Mouse (Mus musculus) CH12.LX (cell line): ENCODE measurements around the gene Chrnb1. TPM values are rescaled to one million over a fixed set of nuclear protein-coding genes. Genes with fewer than 3 reads are reported as not detected.

Source experiments
- DNase-seq: peaks from one replicate; pipeline ENCODE4 v3.0.0-alpha.2; 2013; ENCODE audit errors: extremely low read depth
- H3K27ac ChIP-seq: 2 replicates; pipeline ENCODE4 v1.5.1; 2012; ENCODE audit warnings: low read depth, mild to moderate bottlenecking, control low read depth, moderate library complexity; ENCODE audit not compliant: insufficient read depth
- H3K27me3 ChIP-seq: replicated peaks from 2 replicates; pipeline ENCODE3; 2012; ENCODE audit warnings: inconsistent platforms
- H3K36me3 ChIP-seq, 2 experiments: replicated peaks in 1 of 2; 2 replicates each; pipeline versions ENCODE3 to v1.6.1; 2012; ENCODE audit warnings: inconsistent platforms in 1 of 2, low read length in 1 of 2, mild to moderate bottlenecking in 1 of 2, mixed read lengths in 1 of 2, moderate library complexity in 1 of 2; ENCODE audit not compliant: control insufficient read depth in 1 of 2, insufficient read depth in 1 of 2
- H3K4me1 ChIP-seq, 2 experiments: 2 replicates each; pipeline ENCODE4 v1.6.1; 2012; ENCODE audit warnings: inconsistent platforms in 1 of 2, moderate library complexity in 1 of 2; ENCODE audit not compliant: insufficient read depth in 2 of 2, control insufficient read depth in 1 of 2
- H3K4me2 ChIP-seq: 2 replicates; pipeline ENCODE4 v1.6.1; 2012; ENCODE audit warnings: low read depth, mild to moderate bottlenecking, control low read depth; ENCODE audit not compliant: poor library complexity, insufficient read depth, severe bottlenecking
- H3K4me3 ChIP-seq, 3 experiments: fragments of 150-350 bp in 1 of 3; sonication (generic) in 1 of 3; replicated peaks in 1 of 3; 2 replicates each; pipeline versions ENCODE3 to v1.5.1; 2011 to 2012; ENCODE audit warnings: low read depth in 2 of 3, low read length in 2 of 3, mild to moderate bottlenecking in 2 of 3, moderate library complexity in 2 of 3, control low read depth in 1 of 3, improper control_type of control experiment in 1 of 3, inconsistent platforms in 1 of 3, mixed read lengths in 1 of 3; ENCODE audit not compliant: poor library complexity in 1 of 3
- H3K79me2 ChIP-seq: replicated peaks from 2 replicates; pipeline ENCODE4 v1.6.1; 2012; ENCODE audit warnings: mild to moderate bottlenecking, moderate library complexity; ENCODE audit not compliant: control insufficient read depth, poor library complexity, insufficient read depth, severe bottlenecking; ENCODE audit errors: extremely low read depth
- H3K9ac ChIP-seq: 2 replicates; pipeline ENCODE4 v1.6.1; 2012; ENCODE audit warnings: low read depth, mild to moderate bottlenecking, control low read depth, moderate library complexity; ENCODE audit not compliant: insufficient read depth
- H3K9me3 ChIP-seq: replicated peaks from 2 replicates; pipeline ENCODE3; 2012; ENCODE audit warnings: low read length, inconsistent platforms, mixed read lengths
- BHLHE40 ChIP-seq: IDR thresholded peaks from 2 replicates; pipeline ENCODE4 v1.6.1; 2011; ENCODE audit warnings: mild to moderate bottlenecking, low read depth, low read length, improper control_type of control experiment
- CHD1 ChIP-seq: IDR thresholded peaks from 2 replicates; pipeline ENCODE4 v1.6.1; 2012; ENCODE audit warnings: low read depth, low read length, improper control_type of control experiment, inconsistent platforms
- CTCF ChIP-seq, 2 experiments: IDR thresholded peaks in 1 of 2; conservative IDR thresholded peaks in 1 of 2; 2 replicates each; pipeline ENCODE4 v1.5.1; 2011 to 2012; ENCODE audit warnings: low read depth in 2 of 2, low read length in 2 of 2, improper control_type of control experiment in 1 of 2, inconsistent platforms in 1 of 2, mild to moderate bottlenecking in 1 of 2, moderate library complexity in 1 of 2
- ETS1 ChIP-seq: conservative IDR thresholded peaks from 2 replicates; pipeline ENCODE4 v1.6.1; 2012; ENCODE audit warnings: low read depth, mild to moderate bottlenecking, inconsistent platforms, low read length, improper control_type of control experiment, moderate library complexity
- GABPA ChIP-seq: IDR thresholded peaks from 2 replicates; pipeline ENCODE4 v1.6.1; 2012; ENCODE audit warnings: low read depth, low read length, improper control_type of control experiment, inconsistent platforms; ENCODE audit not compliant: insufficient replicate concordance
- JUN ChIP-seq: IDR thresholded peaks from 2 replicates; pipeline ENCODE4 v1.6.1; 2011; ENCODE audit warnings: low read depth, mild to moderate bottlenecking, low read length, improper control_type of control experiment, moderate library complexity; ENCODE audit not compliant: insufficient read depth
- KAT2A ChIP-seq: IDR thresholded peaks from 2 replicates; pipeline ENCODE4 v1.6.1; 2012; ENCODE audit warnings: low read length, improper control_type of control experiment, inconsistent platforms; ENCODE audit not compliant: insufficient replicate concordance
- MAX ChIP-seq: IDR thresholded peaks from 2 replicates; pipeline ENCODE4 v1.6.1; 2011; ENCODE audit warnings: low read length, improper control_type of control experiment
- MXI1 ChIP-seq: IDR thresholded peaks from 2 replicates; pipeline ENCODE4 v1.6.1; 2011; ENCODE audit warnings: mild to moderate bottlenecking, low read depth, low read length, improper control_type of control experiment
- MYC ChIP-seq: IDR thresholded peaks from 2 replicates; pipeline ENCODE4 v1.6.1; 2011; ENCODE audit warnings: low read depth, mild to moderate bottlenecking, improper control_type of control experiment, low read length
- POLR2A ChIP-seq: IDR thresholded peaks from 2 replicates; pipeline ENCODE4 v1.6.1; 2011; ENCODE audit warnings: low read depth, mild to moderate bottlenecking, improper control_type of control experiment, low read length
- POLR2AphosphoS2 ChIP-seq: IDR thresholded peaks from 2 replicates; pipeline ENCODE4 v1.6.1; 2011; ENCODE audit warnings: low read depth, low read length, improper control_type of control experiment
- RAD21 ChIP-seq: IDR thresholded peaks from 2 replicates; pipeline ENCODE4 v1.6.1; 2011; ENCODE audit warnings: low read depth, mild to moderate bottlenecking, low read length, improper control_type of control experiment, moderate library complexity
- SIN3A ChIP-seq: IDR thresholded peaks from 2 replicates; pipeline ENCODE4 v1.6.1; 2012; ENCODE audit warnings: low read length, improper control_type of control experiment, inconsistent platforms
- SMC3 ChIP-seq: IDR thresholded peaks from 2 replicates; pipeline ENCODE4 v1.6.1; 2011; ENCODE audit warnings: low read depth, low read length, improper control_type of control experiment
- TBP ChIP-seq: conservative IDR thresholded peaks from 2 replicates; pipeline ENCODE4 v1.6.1; 2011; ENCODE audit warnings: low read depth, low read length, improper control_type of control experiment
- ZKSCAN1 ChIP-seq: IDR thresholded peaks from 2 replicates; pipeline ENCODE4 v1.6.1; 2012; ENCODE audit warnings: low read depth, inconsistent platforms, low read length, improper control_type of control experiment, borderline replicate concordance
- dilution Hi-C: fragments of 300-500 bp; cut with MboI; formaldehyde crosslinking; loops from 2 replicates; pipeline ENCODE4 v1.14.3; 2020; ENCODE audit warnings: low sequenced_read_pairs; ENCODE audit not compliant: extremely low pct_unique_long_range_greater_than_20kb, extremely low pct_ligation_motif_present
- in situ Hi-C: fragments of 300-500 bp; cut with MboI; formaldehyde crosslinking; loops from 3 replicates; pipeline ENCODE4 v1.14.3; 2019; ENCODE audit warnings: low sequenced_read_pairs, low pct_ligation_motif_present, low pct_unique_long_range_greater_than_20kb, mixed read lengths
- polyA plus RNA-seq: library from polyadenylated mRNA; unstranded; fragments of >175 nt; gene quantifications from 2 replicates; pipeline ENCODE4 v1.2.1, GENCODE M21; 2012; ENCODE audit warnings: low read depth; ENCODE audit not compliant: insufficient read length
- total RNA-seq, 2 experiments: library from RNA; depleted of rRNA; stranded (reverse); fragments of 300-350 nt in 1 of 2; fragments of >200 nt in 1 of 2; gene quantifications; 2 replicates each; pipeline ENCODE4 v1.2.3; 2012 to 2014

Chrnb1 gene
- total and polyA plus RNA-seq, 3 experiments, result 1.9 to 5.9 (median 2.2) TPM

- Histone ChIP-seq H3K4me2 (no peak overlapping the region), H3K27ac (no peak overlapping the region), H3K9ac (no peak overlapping the region), H3K79me2 (no peaks in the 10 kb centered on the region), H3K4me1 (no peaks in the 10 kb centered on the region), H3K36me3 (no peaks in the 10 kb centered on the region), H3K4me3 (no peak overlapping the region), H3K9me3 (peaks cover 13% of the 10 kb centered on the region), H3K27me3 (peaks cover 72% of the 10 kb centered on the region)
- no peak for DNase-seq
- dilution Hi-C loops (no loop called here), in situ Hi-C loops (no loop called here)
- peak; percentile 16; the same call in 1 of the 2 replicates for TF ChIP-seq SMC3
- no peak for TF ChIP-seq MXI1
- peak in 1 of 2 experiments; percentile 42; a peak in 2 of 4 replicates for TF ChIP-seq CTCF (conservative IDR thresholded peaks at IDR 0.05 in 1 of 2, IDR thresholded peaks at IDR 0.05 in 1 of 2; ENCODE audit: low read depth in 2 of 2, low read length in 2 of 2)
- TF ChIP-seq RAD21, result peak; percentile 3
Observed at GRCm38 (mm10) chr11:69810280-69810679, 14.5 kb upstream of the Chrnb1 start.

GRCm38 (mm10) chr11:69807641-69808040, 11.9 kb upstream of the Chrnb1 start:
- TF ChIP-seq SIN3A (no peak), JUN (no peak), CTCF (conservative IDR thresholded peaks at IDR 0.05 in 1 of 2, IDR thresholded peaks at IDR 0.05 in 1 of 2; ENCODE audit: low read depth in 2 of 2, low read length in 2 of 2) (no peak), BHLHE40 (no peak), POLR2A (no peak), CHD1 (no peak), RAD21 (no peak), TBP (no peak), GABPA (no peak), POLR2AphosphoS2 (no peak), ZKSCAN1 (no peak), MAX (no peak), KAT2A (no peak), SMC3 (no peak), MYC (no peak), ETS1 (no peak)
- H3K9me3 ChIP-seq, result peaks cover 14% of the 10 kb centered on the region
- dilution Hi-C loops, result no loop called here

More at GRCm38 (mm10) chr11:69807641-69808040, 11.9 kb upstream of the Chrnb1 start:
- DNase-seq, result no peak
- H3K4me3 ChIP-seq, result no peak overlapping the region
- no peak overlapping the region for H3K9ac ChIP-seq
- peaks cover 66% of the 10 kb centered on the region for H3K27me3 ChIP-seq
- H3K4me1 ChIP-seq, result peaks cover 3 to 19% of the 10 kb centered on the region in 2 experiments; a peak in 2 of 4 replicates
- in situ Hi-C loops, result no loop called here
- no peak overlapping the region for H3K4me2 ChIP-seq
- H3K36me3 ChIP-seq, result no peaks in the 10 kb centered on the region
- H3K27ac ChIP-seq, result no peak overlapping the region
- no peaks in the 10 kb centered on the region for H3K79me2 ChIP-seq
